Mouse (Mus musculus) C2C12 (cell line): Measurements from ENCODE around the gene Pdzk1ip1. TPM values are rescaled to one million over a fixed set of nuclear protein-coding genes. Genes with fewer than 3 reads are reported as not detected.

Experiments used
- H3K27me3 ChIP-seq: one replicate; pipeline ENCODE4 v1.6.1; 2011; ENCODE audit not compliant: control insufficient read depth, insufficient read depth, insufficient read length
- H3K36me3 ChIP-seq: one replicate; pipeline ENCODE4 v1.6.1; 2011; ENCODE audit not compliant: control insufficient read depth, insufficient read depth
- H3K4me3 ChIP-seq: one replicate; pipeline ENCODE4 v1.5.1; 2011; ENCODE audit warnings: mild to moderate bottlenecking, control low read depth; ENCODE audit not compliant: poor library complexity, insufficient read depth, severe bottlenecking
- H3K79me2 ChIP-seq: one replicate; pipeline ENCODE4 v1.6.1; 2011; ENCODE audit not compliant: control insufficient read depth, insufficient read depth
- H3K79me3 ChIP-seq: one replicate; pipeline ENCODE4 v1.6.1; 2011; ENCODE audit warnings: low read depth, control low read depth
- H3ac ChIP-seq: one replicate; pipeline ENCODE3; 2011; ENCODE audit warnings: low read depth; ENCODE audit not compliant: control insufficient read depth, insufficient read length
- CEBPB ChIP-seq: IDR thresholded peaks from one replicate; pipeline ENCODE4 v1.6.1; 2011; ENCODE audit warnings: low read depth, mild to moderate bottlenecking, control low read depth, moderate library complexity
- CTCF ChIP-seq: IDR thresholded peaks from one replicate; pipeline ENCODE4 v1.5.1; 2011; ENCODE audit not compliant: control insufficient read depth, insufficient read depth, insufficient read length
- FOSL1 ChIP-seq: IDR thresholded peaks from one replicate; pipeline ENCODE4 v1.8.0; 2011; ENCODE audit warnings: mild to moderate bottlenecking, low read length; ENCODE audit not compliant: poor library complexity, insufficient read depth, severe bottlenecking
- MAX ChIP-seq: IDR thresholded peaks from one replicate; pipeline ENCODE4 v1.6.1; 2011; ENCODE audit warnings: mild to moderate bottlenecking, control low read depth
- MYOD1 ChIP-seq: IDR thresholded peaks from one replicate; pipeline ENCODE4 v1.6.1; 2011; ENCODE audit warnings: low read depth; ENCODE audit not compliant: control insufficient read depth, insufficient read length
- MYOG ChIP-seq: IDR thresholded peaks from one replicate; pipeline ENCODE4 v1.6.1; 2011; ENCODE audit not compliant: control insufficient read depth, insufficient read length; ENCODE audit errors: extremely low read depth
- USF1 ChIP-seq: IDR thresholded peaks from one replicate; pipeline ENCODE4 v1.6.1; 2011; ENCODE audit warnings: low read depth, mild to moderate bottlenecking, control low read depth, moderate library complexity
- polyA plus RNA-seq: library from polyadenylated mRNA; unstranded; fragments of >200 nt; fragmentation: generic; extraction: Trizol; gene quantifications from one replicate; pipeline ENCODE4 v1.2.1, GENCODE M21; 2012; ENCODE audit warnings: missing spikeins

Gene Pdzk1ip1
- polyA plus RNA-seq, 1 experiment: not detected

- H3K36me3 ChIP-seq: no peaks in the 10 kb centered on the region
- no peak overlapping the region for H3K4me3 ChIP-seq
- H3K27me3 ChIP-seq: peaks cover 72% of the 10 kb centered on the region
- no peak overlapping the region for H3ac ChIP-seq
- no peaks in the 10 kb centered on the region for H3K79me2 ChIP-seq
- H3K79me3 ChIP-seq: no peaks in the 10 kb centered on the region
- TF ChIP-seq MYOD1: no peak
Measured at GRCm38 (mm10) chr4:115057674-115058316, 30.7 kb upstream of the Pdzk1ip1 start.

GRCm38 (mm10) chr4:115058317-115058761 is 30.2 kb upstream of the Pdzk1ip1 start:
- TF ChIP-seq CTCF: no peak
- TF ChIP-seq MYOD1: no peak
- TF ChIP-seq FOSL1: no peak
- no peak for TF ChIP-seq USF1
- TF ChIP-seq MAX: no peak
- TF ChIP-seq MYOG: no peak
- no peak for TF ChIP-seq CEBPB
- H3K27me3 ChIP-seq: peaks cover 76% of the 10 kb centered on the region
- H3ac ChIP-seq: no peak overlapping the region
- no peaks in the 10 kb centered on the region for H3K79me2 ChIP-seq
- H3K36me3 ChIP-seq: no peaks in the 10 kb centered on the region
- no peaks in the 10 kb centered on the region for H3K79me3 ChIP-seq
- H3K4me3 ChIP-seq: no peak overlapping the region

GRCm38 (mm10) chr4:115058871-115059590 is 29.5 kb upstream of the Pdzk1ip1 start:
- H3K36me3 ChIP-seq: no peaks in the 10 kb centered on the region
- no peaks in the 10 kb centered on the region for H3K79me3 ChIP-seq
- no peak overlapping the region for H3K4me3 ChIP-seq
- H3K79me2 ChIP-seq: no peaks in the 10 kb centered on the region
- no peak for TF ChIP-seq USF1
- no peak for TF ChIP-seq CTCF
- no peak for TF ChIP-seq MYOD1
- TF ChIP-seq MYOG: no peak
- no peak for TF ChIP-seq MAX
- no peak for TF ChIP-seq FOSL1
- no peak for TF ChIP-seq CEBPB
- peaks cover 83% of the 10 kb centered on the region for H3K27me3 ChIP-seq
- H3ac ChIP-seq: no peak overlapping the region

GRCm38 (mm10) chr4:115059871-115060270 is 28.6 kb upstream of the Pdzk1ip1 start:
- TF ChIP-seq USF1 (no peak), CEBPB (no peak), FOSL1 (no peak), MYOG (no peak)
- Histone ChIP-seq H3K79me3 (no peaks in the 10 kb centered on the region), H3K79me2 (no peaks in the 10 kb centered on the region), H3K4me3 (no peak overlapping the region), H3K27me3 (peaks cover 88% of the 10 kb centered on the region), H3ac (no peak overlapping the region), H3K36me3 (no peaks in the 10 kb centered on the region)

- TF ChIP-seq MYOG: no peak
- no peak for TF ChIP-seq USF1
- no peak for TF ChIP-seq CEBPB
- TF ChIP-seq MAX: no peak
- TF ChIP-seq FOSL1: no peak
- Histone ChIP-seq H3K36me3 (no peaks in the 10 kb centered on the region), H3ac (no peak overlapping the region), H3K4me3 (no peak overlapping the region), H3K79me3 (no peaks in the 10 kb centered on the region), H3K79me2 (no peaks in the 10 kb centered on the region), H3K27me3 (peaks cover 93% of the 10 kb centered on the region)
Measured at GRCm38 (mm10) chr4:115060753-115061152, 27.8 kb upstream of the Pdzk1ip1 start.

GRCm38 (mm10) chr4:115062540-115062874 is 26.0 kb upstream of the Pdzk1ip1 start:
- Histone ChIP-seq H3K27me3 (peaks cover 86% of the 10 kb centered on the region), H3K79me3 (no peaks in the 10 kb centered on the region), H3K36me3 (no peaks in the 10 kb centered on the region), H3K79me2 (no peaks in the 10 kb centered on the region), H3K4me3 (no peak overlapping the region), H3ac (no peak overlapping the region)
- TF ChIP-seq CTCF: no peak
- TF ChIP-seq FOSL1: no peak
- no peak for TF ChIP-seq USF1
